Mouse (Mus musculus): Measurements from ENCODE around the gene Rufy4.
"Not testable (repeated sequence)": the region's sequence is repeated elsewhere in the genome, so short reads cannot be mapped to it uniquely, and the experiment has no call there.

The Rufy4 gene

GRCm38 (mm10) chr1:74153461-74154184, 28.3 kb downstream of the Rufy4 start, which contains the start of gene Cxcr2:
Cxcr2 (plus strand) TSS chr1:74153989.
- DNase-seq, result no peak

GRCm38 (mm10) chr1:74155435-74156012, 30.2 kb downstream of the Rufy4 start:
- no peak for DNase-seq

GRCm38 (mm10) chr1:74156381-74156910, 31.1 kb downstream of the Rufy4 start:
- DNase-seq, result no peak

- DNase-seq, result not testable (repeated sequence)
Measured at GRCm38 (mm10) chr1:74159613-74160012, 34.3 kb downstream of the Rufy4 start.

GRCm38 (mm10) chr1:74160036-74160435, 34.7 kb downstream of the Rufy4 start:
- DNase-seq, result no peak

GRCm38 (mm10) chr1:74167136-74167535, 41.8 kb downstream of the Rufy4 start:
- no peak for DNase-seq

GRCm38 (mm10) chr1:74169721-74170120, 44.4 kb downstream of the Rufy4 start:
- no peak for DNase-seq

DNA sequence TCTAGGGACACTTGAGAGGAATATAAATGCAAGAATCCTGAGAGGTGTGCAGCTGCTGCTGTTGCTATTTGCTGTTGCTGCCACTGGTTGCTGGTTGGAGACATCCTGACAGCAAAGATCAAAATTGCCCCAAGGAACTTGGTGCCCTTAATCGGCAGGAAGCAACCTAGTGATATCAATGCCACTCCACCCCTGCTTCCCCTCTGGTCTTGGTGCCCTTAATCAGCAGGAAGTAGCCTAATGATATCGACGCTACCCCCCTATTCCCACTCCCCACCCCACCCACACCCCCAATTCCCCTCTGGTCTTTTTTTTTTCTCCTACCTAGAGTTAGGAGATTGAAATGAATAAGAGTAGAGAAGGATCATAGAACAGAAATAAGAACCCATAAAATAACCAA, 47.4 kb downstream of the Rufy4 start:
- DNase-seq, result no peak

DNA sequence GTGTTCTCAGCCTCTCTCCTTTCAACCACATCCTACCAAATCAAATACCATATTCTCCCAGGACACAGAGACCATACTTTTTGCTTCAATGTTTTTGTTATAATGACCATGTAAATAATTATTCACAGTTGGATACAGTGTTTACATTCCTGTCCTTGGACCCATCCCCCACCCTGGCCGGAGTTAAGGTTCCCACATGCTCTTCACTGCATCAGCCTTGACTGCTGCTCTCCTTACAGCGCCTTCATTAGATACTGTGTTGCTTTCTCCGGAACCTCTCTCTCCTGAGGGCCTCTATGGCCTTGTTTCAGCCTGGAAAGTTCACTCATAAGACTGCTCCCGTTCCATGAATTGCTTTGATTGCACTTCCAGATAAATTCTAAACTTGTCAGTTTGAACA, 50.4 kb downstream of the Rufy4 start:
- no peak for DNase-seq

- DNase-seq, result no peak
Measured at GRCm38 (mm10) chr1:74178618-74179017, 53.3 kb downstream of the Rufy4 start.

GRCm38 (mm10) chr1:74179624-74180408, 54.5 kb downstream of the Rufy4 start:
- no peak for DNase-seq

- no peak for DNase-seq
Measured at GRCm38 (mm10) chr1:74181462-74181861, 56.1 kb downstream of the Rufy4 start.

DNA sequence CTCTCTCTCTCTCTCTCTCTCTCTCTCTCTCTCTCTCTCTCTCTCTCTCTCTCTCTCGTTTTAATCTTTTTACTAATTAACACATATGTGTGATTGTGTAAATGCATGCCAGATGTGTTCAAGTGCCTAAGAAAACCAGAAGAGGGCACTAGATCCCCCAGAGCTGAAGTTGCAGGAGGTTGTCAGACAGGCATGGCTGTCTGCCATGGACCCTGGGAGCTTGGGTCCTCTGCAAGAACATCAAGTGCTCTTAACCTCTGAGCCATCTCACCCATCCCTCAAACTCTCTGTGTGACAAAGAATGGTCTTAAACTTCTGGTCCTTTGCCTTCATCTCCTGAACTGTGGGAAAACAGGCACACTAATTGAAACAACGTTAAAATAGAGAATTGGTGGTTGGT, 57.7 kb downstream of the Rufy4 start:
- DNase-seq, result no peak

GRCm38 (mm10) chr1:74190471-74190870, 65.1 kb downstream of the Rufy4 start:
- no peak for DNase-seq

DNA sequence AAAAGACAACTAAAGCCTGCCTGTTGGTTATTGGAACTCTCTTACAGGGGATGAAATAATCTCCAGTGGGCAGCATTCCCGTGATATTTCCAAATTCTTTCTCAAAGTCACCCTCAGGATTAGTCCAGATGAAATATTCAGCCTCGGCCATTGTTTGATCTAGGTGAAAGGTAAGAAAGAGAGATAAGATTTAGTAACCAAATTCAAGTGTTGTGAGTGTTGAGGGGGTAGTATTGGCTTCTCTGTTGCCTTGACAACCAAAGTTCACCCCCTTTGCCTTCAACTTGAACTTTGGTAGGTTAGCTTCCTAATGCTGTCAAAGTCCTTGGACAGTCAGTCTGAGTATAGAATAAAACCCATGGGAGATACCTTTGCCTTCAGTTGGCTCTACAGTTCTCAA, 67.4 kb downstream of the Rufy4 start:
- no peak for DNase-seq

- DNase-seq, result no peak
Measured at GRCm38 (mm10) chr1:74194445-74194844, 69.1 kb downstream of the Rufy4 start, which contains the start of gene Cxcr1. Cxcr1 (minus strand) TSS chr1:74194631.

GRCm38 (mm10) chr1:74195961-74196360, 70.6 kb downstream of the Rufy4 start:
- no peak for DNase-seq

DNA sequence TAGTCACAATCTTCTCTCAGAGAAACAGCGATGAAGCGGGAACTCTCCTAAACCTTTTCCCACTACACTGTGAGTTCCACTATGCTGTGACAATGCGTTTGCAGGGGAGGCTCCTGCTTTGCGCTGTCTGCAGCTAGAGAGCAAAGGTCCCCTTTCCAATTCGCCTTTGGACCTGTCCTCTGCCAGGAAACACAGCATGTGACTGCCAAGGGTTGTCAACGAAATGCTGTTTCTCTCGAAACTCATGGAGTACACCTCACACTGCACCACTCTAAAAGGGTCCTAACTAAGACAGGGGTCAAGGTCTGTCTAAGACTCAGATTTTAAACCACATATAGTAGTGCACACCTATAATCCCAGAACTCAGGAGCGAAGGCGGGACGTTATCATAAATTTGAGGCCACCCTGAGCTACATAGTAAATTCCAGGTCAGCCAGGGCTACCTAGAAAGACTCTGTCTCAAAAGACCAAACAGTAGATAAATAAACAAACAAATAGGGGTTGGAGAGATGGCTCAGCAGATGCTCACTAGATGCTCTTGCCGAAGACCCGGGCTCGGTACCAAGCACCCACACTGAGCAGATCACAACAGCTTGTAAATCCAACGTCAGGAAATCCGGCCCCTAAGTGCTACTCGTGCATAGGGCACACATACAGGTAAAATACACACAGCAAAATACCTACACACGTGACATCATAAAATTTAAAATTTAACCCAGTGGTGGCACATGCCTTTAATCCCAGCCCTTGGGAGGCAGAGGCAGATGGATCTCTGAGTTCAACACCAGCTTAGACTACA, 71.5 kb downstream of the Rufy4 start:
- no peak for DNase-seq
